Mouse (Mus musculus) heart, postnatal 0 days (tissue): ENCODE measurements at regions not wholly inside any gene's neighbourhood (a gene's known extent, or its start where the extent isn't known, plus 50 kb on each side); places are given as distances from the start of the nearest gene placed in this dataset.
A peak's percentile ranks its signal among the peaks of the same experiment; 100 is the strongest.

ENCODE experiments used
- ATAC-seq: fragments of 200-750 bp; cut with Nextera tagmentation; 2 replicates; pipeline ENCODE4 v1.8.0; 2017; ENCODE audit warnings: low read depth, moderate number of reproducible peaks, moderate library complexity; ENCODE audit not compliant: insufficient read depth
- DNase-seq: peaks from one replicate; pipeline ENCODE4 v3.0.0-alpha.2; 2016; ENCODE audit warnings: low spot score
- H3K27ac ChIP-seq: fragments of 300-500 bp; sonication (generic); 2 replicates; pipeline ENCODE4 v1.5.1; 2014; ENCODE audit warnings: low read depth, mild to moderate bottlenecking
- H3K27me3 ChIP-seq: fragments of 300-500 bp; sonication (generic); 2 replicates; pipeline ENCODE4 v1.6.1; 2014; ENCODE audit warnings: low read length, mixed read lengths; ENCODE audit not compliant: control insufficient read depth, insufficient read depth
- H3K36me3 ChIP-seq: fragments of 300-500 bp; sonication (generic); replicated peaks from 2 replicates; pipeline ENCODE4 v1.6.1; 2014; ENCODE audit warnings: low read length, mixed read lengths; ENCODE audit not compliant: control insufficient read depth, insufficient read depth
- H3K4me1 ChIP-seq: fragments of 300-500 bp; sonication (generic); 2 replicates; pipeline ENCODE4 v1.6.1; 2014; ENCODE audit warnings: antibody characterized with exemption; ENCODE audit not compliant: control insufficient read depth, insufficient read depth
- H3K4me2 ChIP-seq: fragments of 300-500 bp; sonication (generic); 2 replicates; pipeline ENCODE4 v1.6.1; 2014; ENCODE audit warnings: low read depth, mild to moderate bottlenecking, low read length, moderate library complexity
- H3K4me3 ChIP-seq: fragments of 300-500 bp; sonication (generic); 2 replicates; pipeline ENCODE4 v1.5.1; 2014; ENCODE audit warnings: low read depth, low read length
- H3K9ac ChIP-seq: fragments of 300-500 bp; sonication (generic); replicated peaks from 2 replicates; pipeline ENCODE4 v1.6.1; 2014; ENCODE audit warnings: low read depth, low read length, mixed read lengths
- H3K9me3 ChIP-seq: fragments of 300-500 bp; sonication (generic); replicated peaks from 2 replicates; pipeline ENCODE4 v1.6.1; 2016; ENCODE audit warnings: low read length; ENCODE audit not compliant: control insufficient read depth
- CTCF ChIP-seq: IDR thresholded peaks from 2 replicates; pipeline ENCODE4 v1.5.1; 2016; ENCODE audit warnings: antibody characterized with exemption, control low read depth, low read depth
- EP300 ChIP-seq: IDR thresholded peaks from 2 replicates; pipeline ENCODE4 v1.6.1; 2016; ENCODE audit warnings: antibody characterized with exemption, low read depth
- WGBS: fragments of 180-500 bp; shearing (Covaris S2); extraction: QIAGEN DNeasy Blood & Tissue Kit; methylation state at CpG from one replicate; pipeline ENCODE4 v1.1.7; 2014; 5-methylcytosine and 5-hydroxymethylcytosine counted together

- H3K9me3 ChIP-seq = no peaks in the 10 kb centered on the region
- H3K9ac ChIP-seq = no peak overlapping the region
- no peaks in the 10 kb centered on the region for H3K4me1 ChIP-seq
- H3K4me2 ChIP-seq = no peak overlapping the region
- ATAC-seq (no peak), DNase-seq (no peak)
- no peak overlapping the region for H3K4me3 ChIP-seq
- no peaks in the 10 kb centered on the region for H3K36me3 ChIP-seq
- no peaks in the 10 kb centered on the region for H3K27me3 ChIP-seq
- 79% methylated on average over 3 of the region's 3 CpGs for WGBS
- no peak for TF ChIP-seq EP300
- TF ChIP-seq CTCF = no peak
- no peak overlapping the region for H3K27ac ChIP-seq
Measured at GRCm38 (mm10) chr11:71855058-71855457, 105.3 kb downstream of the Wscd1 start.

- peak; percentile 62 for TF ChIP-seq CTCF
- no peak for TF ChIP-seq EP300
- H3K36me3 ChIP-seq = no peaks in the 10 kb centered on the region
- no peaks in the 10 kb centered on the region for H3K27me3 ChIP-seq
- ATAC-seq (no peak), DNase-seq (peak; percentile 16)
- no peak overlapping the region for H3K4me3 ChIP-seq
- 53% methylated on average over 9 of the region's 9 CpGs for WGBS
- H3K9me3 ChIP-seq = no peaks in the 10 kb centered on the region
- no peak overlapping the region for H3K9ac ChIP-seq
- no peak overlapping the region for H3K27ac ChIP-seq
- H3K4me1 ChIP-seq = no peaks in the 10 kb centered on the region
- no peak overlapping the region for H3K4me2 ChIP-seq
Measured at GRCm38 (mm10) chr11:71847684-71848367, 98.1 kb downstream of the Wscd1 start.

- DNase-seq = no peak
- no peak for ATAC-seq
- no peaks in the 10 kb centered on the region for H3K4me1 ChIP-seq
- H3K27me3 ChIP-seq = no peaks in the 10 kb centered on the region
- 60% methylated on average over 3 of the region's 3 CpGs for WGBS
- no peak overlapping the region for H3K4me3 ChIP-seq
- H3K9ac ChIP-seq = no peak overlapping the region
- H3K27ac ChIP-seq = no peak overlapping the region
- no peaks in the 10 kb centered on the region for H3K36me3 ChIP-seq
- no peaks in the 10 kb centered on the region for H3K9me3 ChIP-seq
- TF ChIP-seq EP300 (no peak), CTCF (no peak)
- H3K4me2 ChIP-seq = no peak overlapping the region
Measured at GRCm38 (mm10) chr11:71846496-71846895, 96.8 kb downstream of the Wscd1 start.

GRCm38 (mm10) chr11:71840635-71841443 lies 91.1 kb downstream of the Wscd1 start:
- H3K4me3 ChIP-seq = no peak overlapping the region
- H3K4me2 ChIP-seq = no peak overlapping the region
- H3K27ac ChIP-seq = no peak overlapping the region
- ATAC-seq = no peak
- no peaks in the 10 kb centered on the region for H3K9me3 ChIP-seq
- H3K9ac ChIP-seq = no peak overlapping the region
- H3K27me3 ChIP-seq = no peaks in the 10 kb centered on the region
- 66% methylated on average over 8 of the region's 8 CpGs for WGBS
- H3K36me3 ChIP-seq = no peaks in the 10 kb centered on the region
- DNase-seq = no peak
- no peaks in the 10 kb centered on the region for H3K4me1 ChIP-seq
- TF ChIP-seq CTCF (no peak), EP300 (no peak)
